Mouse (Mus musculus) kidney, adult 2 months (tissue): ENCODE data around the gene Slc25a25.

ENCODE experiments used
- CTCF ChIP-seq: fragments of 200-500 bp; conservative IDR thresholded peaks from 2 replicates; pipeline ENCODE4 v1.5.1; 2011; ENCODE audit warnings: low read depth, mild to moderate bottlenecking, control low read depth, low read length, moderate library complexity, mixed read lengths; ENCODE audit not compliant: insufficient read depth, insufficient read length
- POLR2A ChIP-seq: fragments of 200-500 bp; IDR thresholded peaks from one replicate; pipeline ENCODE4 v1.6.1; 2011; ENCODE audit warnings: low read depth, low read length, control low read depth

GRCm38 (mm10) chr2:32453641-32454303, 2.5 kb upstream of the Slc25a25 start:
- no peak for TF ChIP-seq CTCF
- no peak for TF ChIP-seq POLR2A
